Mouse (Mus musculus) megakaryocyte progenitor cell, adult 5-6 weeks (primary cell): Measurements from ENCODE around the gene Me3. TPM values are rescaled to one million over a fixed set of nuclear protein-coding genes. Genes with fewer than 3 reads are reported as not detected.

Experiments used
- ATAC-seq: replicated peaks from 2 replicates; pipeline ENCODE4 v1.8.0; 2016; ENCODE audit warnings: mild to moderate bottlenecking, moderate TSS enrichment, inconsistent platforms; ENCODE audit not compliant: poor library complexity
- total RNA-seq, 2 experiments: library from RNA; stranded (forward) in 1 of 2; stranded (reverse) in 1 of 2; fragments of 157-497, 149-512 nt in 1 of 2; fragments of 200-1000 nt in 1 of 2; gene quantifications; 2 replicates each; pipeline versions ENCODE4 v1.2.3 to v1.2.4; 2015 to 2017

Me3 gene
- not detected in 2 replicates for total RNA-seq (2015)
- total RNA-seq (2017) = not detected in 2 replicates

- peak; percentile 54 for ATAC-seq
Observed at GRCm38 (mm10) chr7:89632342-89633251, at the start of gene Me3. TSS of gene Me3 (plus strand) at chr7:89632392.

GRCm38 (mm10) chr7:89590039-89590438 is 42.2 kb upstream of the Me3 start:
- no peak for ATAC-seq

DNA sequence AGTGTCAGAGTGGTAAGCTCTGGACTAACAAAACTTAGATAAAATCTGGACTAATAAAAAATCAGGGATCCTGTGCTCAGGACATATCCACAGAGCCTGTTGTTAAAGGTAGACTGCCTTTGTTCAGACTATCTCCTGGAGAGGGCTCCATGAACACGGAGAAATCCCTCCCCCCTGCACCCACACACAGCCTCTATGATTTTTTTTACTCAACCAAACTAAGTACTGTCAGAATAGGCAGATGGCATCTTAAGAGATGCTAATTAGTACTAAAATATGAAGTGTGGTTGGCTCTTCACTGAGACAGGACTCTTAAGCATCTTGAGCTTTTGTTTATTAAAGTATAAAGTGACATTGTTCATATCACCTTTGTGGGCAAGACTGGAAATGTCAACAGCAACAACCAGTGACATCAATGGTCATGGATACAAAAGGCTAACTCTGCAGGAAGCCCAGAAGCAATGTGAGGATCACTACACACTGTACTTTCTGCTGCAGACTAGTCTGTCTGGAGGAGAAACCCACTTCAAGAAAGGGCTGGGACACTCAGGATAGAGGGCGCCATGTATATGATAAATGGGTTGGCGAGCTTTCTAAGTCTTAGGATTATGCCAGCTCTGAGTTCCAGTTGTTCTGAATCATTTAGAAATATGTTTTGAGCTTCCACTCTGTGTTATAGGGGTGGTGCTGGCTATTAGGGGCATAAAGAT is 41.5 kb upstream of the Me3 start:
- ATAC-seq = no peak

GRCm38 (mm10) chr7:89595813-89596212 is 36.4 kb upstream of the Me3 start:
- no peak for ATAC-seq

GRCm38 (mm10) chr7:89605589-89606536 is 26.3 kb upstream of the Me3 start:
- ATAC-seq = no peak

DNA sequence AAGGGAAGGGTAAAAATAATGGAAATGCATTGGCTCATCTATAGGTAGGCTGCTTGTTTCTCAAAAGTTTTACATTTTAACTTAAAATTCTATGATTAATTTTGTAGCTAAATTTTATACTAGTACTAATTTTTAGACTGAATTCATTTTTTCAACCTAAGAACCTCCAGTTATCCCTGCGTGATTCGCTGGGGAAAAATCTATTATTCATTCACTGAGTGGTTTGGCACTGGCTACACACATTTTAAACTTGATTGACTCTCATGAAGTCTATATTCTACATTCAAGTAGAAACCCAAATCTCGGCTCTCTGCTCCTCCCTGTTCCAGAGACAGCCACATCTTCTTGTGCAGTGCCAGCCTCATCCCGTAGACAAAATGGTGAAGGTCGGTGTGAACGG is 24.9 kb upstream of the Me3 start:
- ATAC-seq = no peak

DNA sequence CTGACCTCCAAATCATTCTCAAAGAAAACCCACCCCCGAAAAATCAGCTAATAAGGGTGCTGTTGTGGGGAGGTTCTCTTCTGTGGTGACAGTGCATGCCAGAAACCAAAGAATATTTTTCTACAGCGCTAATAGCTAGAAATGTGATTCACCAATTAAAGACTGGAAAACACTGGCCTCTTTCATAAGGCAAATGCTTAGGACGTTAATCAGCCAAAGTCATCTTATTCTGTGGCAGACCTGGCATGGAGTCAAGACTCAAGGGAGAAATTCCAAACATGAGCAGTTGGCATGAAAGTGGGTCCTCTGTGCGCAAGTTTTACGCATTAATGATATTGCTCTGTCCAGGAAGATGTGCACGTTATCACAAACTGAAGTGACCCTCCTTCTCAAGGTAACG is 21.0 kb upstream of the Me3 start:
- ATAC-seq = no peak

- ATAC-seq = no peak
Observed at GRCm38 (mm10) chr7:89616235-89616634, 16.0 kb upstream of the Me3 start.

DNA sequence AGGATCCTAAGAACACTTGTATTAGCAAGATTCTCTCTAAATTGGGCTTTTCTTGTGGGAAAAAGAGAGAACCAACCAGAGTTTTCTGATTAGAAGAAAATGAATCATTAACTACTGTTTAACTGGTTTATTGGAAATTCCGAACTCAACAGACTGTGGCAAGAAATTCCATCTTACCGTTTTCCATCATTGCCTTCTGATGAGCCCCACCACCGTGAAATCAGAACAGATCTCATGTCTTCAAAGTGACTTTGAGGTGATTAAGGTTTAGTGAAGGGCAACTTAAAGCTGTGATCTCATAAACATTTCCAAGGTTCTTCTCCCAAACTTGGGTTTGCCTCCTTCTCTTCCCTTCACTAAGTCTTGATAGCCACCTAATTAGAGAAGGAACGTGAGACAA is 8.9 kb upstream of the Me3 start:
- no peak for ATAC-seq

- ATAC-seq = no peak
Observed at GRCm38 (mm10) chr7:89627393-89627792, 4.8 kb upstream of the Me3 start.

DNA sequence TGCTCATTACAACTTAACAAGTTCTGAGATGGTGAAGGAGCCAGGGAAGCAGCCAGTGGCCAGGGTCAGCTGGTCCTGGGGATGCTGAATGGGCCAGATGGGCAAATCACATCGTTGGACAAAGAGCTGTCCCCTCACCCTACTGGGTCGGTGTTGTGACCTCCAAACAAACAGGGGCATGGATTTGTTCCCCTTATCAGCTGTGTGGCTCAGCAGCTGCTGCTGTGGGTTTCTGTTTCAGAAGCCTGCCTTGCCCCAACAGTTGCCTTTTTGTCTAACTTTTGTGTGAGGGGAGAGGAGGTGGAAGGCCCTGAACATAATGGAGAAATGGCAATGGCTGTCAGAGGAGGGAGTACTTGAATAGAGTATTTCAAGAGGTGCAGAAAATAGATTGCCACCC is 4.2 kb upstream of the Me3 start:
- ATAC-seq = no peak

DNA sequence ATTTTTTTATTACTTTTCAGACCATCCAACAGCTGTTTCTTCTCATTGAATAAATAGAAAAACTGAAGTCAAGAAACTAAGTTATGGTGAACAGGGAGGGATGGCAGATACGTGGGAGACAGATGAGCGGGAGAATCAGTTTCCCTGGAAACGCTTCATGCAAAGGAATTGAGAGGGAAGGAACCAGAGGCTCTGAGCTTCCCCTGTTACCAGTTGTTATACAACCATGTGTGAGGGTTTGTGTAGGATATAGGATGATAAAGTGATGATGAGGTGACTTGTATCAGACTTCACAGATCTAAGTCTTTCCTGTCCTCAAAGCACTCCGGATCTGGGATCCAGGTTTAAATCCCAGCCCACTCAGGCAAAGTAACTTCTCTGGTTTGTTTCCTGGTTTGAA is 3.2 kb upstream of the Me3 start:
- no peak for ATAC-seq

DNA sequence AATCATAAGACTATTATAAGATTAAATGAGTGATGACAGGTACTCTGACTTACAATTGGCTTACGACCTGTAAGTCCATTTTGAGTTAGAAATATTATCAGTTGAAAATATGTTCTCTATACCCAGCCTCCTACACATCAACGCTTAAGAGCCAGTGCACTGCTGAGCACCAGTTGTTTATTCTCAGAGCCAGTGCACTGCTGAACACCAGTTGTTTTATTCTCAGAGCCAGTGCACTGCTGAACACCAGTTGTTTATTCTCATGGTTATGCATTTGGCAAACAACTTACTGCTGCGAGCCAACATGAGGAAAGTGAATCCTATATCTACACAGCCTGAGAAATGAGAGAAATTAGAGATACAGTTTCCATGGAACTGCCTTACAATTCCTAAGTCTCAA is 2.3 kb upstream of the Me3 start:
- no peak for ATAC-seq

- ATAC-seq = no peak
Observed at GRCm38 (mm10) chr7:89630796-89631195, 1.4 kb upstream of the Me3 start.

DNA sequence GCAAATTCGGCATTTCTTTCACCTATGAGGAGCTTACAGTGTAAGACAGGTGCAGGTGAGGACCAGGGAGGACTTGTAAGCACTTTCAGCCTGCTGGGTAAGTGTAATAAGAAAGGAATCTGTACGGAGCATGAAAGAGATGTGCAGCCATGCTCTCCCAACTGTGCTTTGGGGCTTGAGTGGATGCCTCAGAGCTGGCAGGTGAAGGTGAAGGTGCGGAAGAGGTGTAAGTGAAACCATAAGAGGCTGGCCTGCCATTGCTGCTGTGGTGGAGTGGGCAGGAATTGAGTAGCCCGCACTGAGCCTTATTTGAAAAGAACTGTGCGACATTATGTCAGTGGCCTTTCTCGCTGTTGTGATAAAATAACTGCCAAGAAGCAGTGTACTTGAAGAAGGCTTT is 8.3 kb downstream of the Me3 start:
- ATAC-seq = no peak

- ATAC-seq = peak; percentile 46
Observed at GRCm38 (mm10) chr7:89640944-89641661, 8.9 kb downstream of the Me3 start.

DNA sequence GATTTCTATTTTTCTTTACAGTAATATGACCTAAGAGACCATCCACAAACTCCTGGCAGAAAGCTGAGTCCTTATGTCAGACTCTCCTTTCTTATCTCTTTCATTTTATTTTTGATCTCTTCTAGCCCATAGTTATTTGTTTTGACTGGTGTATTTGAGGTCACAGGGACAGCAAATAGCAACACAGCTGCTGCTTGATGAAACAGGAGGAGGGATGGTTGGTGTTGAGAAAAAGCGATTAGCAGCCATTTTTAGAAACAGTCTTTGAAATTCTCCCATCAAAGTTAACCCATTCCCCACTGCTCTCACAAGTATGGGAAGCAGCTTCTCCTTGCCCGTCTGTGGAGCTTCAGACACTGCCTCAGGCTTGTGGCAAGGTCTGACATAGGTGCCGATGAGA is 12.8 kb downstream of the Me3 start:
- ATAC-seq = no peak

GRCm38 (mm10) chr7:89647864-89648263 is 15.7 kb downstream of the Me3 start:
- ATAC-seq = no peak

GRCm38 (mm10) chr7:89657183-89657582 is 25.0 kb downstream of the Me3 start:
- ATAC-seq = no peak

GRCm38 (mm10) chr7:89657692-89658212 is 25.6 kb downstream of the Me3 start:
- ATAC-seq = no peak
